Mouse (Mus musculus) mouse embryonic stem cell (cell line): ENCODE data around the gene Pvr.

ENCODE experiments used
- in situ Hi-C, 2 experiments: fragments of 300-500 bp; cut with MboI; formaldehyde crosslinking; loops; 1 replicate in 1 of 2; 3 replicates in 1 of 2; pipeline ENCODE4 v1.14.3; 2019 to 2020; ENCODE audit warnings: low sequenced_read_pairs in 2 of 2, low pct_unique_long_range_greater_than_20kb in 1 of 2, mixed read lengths in 1 of 2; ENCODE audit not compliant: unreplicated experiment in 1 of 2

Gene Pvr

DNA sequence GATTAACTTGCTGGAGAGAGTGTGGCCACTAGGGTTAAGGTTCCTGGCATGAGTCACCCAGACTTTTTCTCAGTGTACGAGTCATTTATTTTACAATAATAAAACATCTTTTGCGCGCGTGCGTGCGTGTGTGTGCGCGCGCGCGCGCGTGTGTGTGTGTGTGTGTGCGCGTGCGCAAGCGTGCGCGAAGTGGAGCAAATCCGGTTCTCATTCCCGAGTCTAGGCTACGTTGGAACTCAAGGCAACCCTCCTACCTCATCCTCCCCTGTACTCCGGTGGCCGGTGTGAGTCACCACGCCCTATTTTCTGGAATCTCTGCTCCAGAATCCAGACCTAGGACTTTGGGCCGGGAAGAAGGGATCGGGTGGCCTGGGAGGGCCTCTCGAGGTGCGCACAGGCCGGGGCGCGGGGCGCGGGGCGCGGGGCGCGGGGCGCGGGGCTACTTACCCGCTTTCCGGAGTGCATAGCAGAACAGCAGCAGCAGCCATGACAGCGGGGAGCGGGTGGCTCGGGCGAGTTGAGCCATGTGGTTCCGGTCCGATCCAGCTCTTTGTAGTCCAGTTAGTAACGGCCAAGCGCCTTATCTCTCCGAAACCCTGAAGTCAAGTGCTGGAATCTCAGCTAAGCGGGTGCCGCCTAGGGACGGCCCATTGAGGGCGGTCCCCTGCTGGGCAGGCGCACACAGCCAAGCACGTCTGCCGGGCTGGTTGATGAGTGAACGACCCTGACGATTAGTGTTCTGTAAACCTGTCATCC, at the start of gene Pvr:
TSS of gene Pvr (minus strand) at position 655 of the 756 bp plus-strand sequence.
- in situ Hi-C loops: no loop called here

DNA sequence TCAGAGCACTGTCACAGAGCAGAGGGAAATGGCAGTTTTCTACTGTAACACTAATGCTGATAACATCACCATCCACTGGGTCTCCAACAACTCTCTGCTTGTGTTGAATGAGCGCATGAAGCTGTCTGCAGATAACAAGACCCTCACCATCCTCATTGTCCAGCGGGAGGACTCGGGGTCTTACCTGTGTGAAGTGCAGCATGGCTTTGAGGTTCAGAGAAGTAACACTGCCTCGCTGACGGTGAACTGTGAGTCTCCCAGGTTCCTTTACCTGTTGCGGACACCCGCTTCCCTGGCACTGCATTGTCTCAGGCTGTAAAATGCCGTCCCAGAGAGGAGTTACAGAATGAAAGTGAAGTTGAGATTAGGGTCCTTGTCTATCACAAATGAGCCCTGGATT, 49.2 kb upstream of the Pvr start:
- in situ Hi-C loops: no loop called here

GRCm38 (mm10) chr7:19969541-19970090, 48.7 kb upstream of the Pvr start:
- in situ Hi-C loops: loop anchor here in 1 of 2 experiments (5.0 to 10.0 kb wide), 2 partner anchors 92 to 165 kb away; no protein-coding TSS in a partner anchor

- in situ Hi-C loops: loop anchor here in 1 of 2 experiments (5.0 to 10.0 kb wide), 2 partner anchors 92 to 164 kb away; no protein-coding TSS in a partner anchor
These were observed 48.1 kb upstream of the Pvr start for GRCm38 (mm10) chr7:19969106-19969505.

GRCm38 (mm10) chr7:19964985-19965579, 44.1 kb upstream of the Pvr start, which contains the start of gene Ceacam20:
Ceacam20 (plus strand) TSS chr7:19965412.
- in situ Hi-C loops: loop anchor here in 1 of 2 experiments (5.0 to 10.0 kb wide), 2 partner anchors 88 to 160 kb away; no protein-coding TSS in a partner anchor

DNA sequence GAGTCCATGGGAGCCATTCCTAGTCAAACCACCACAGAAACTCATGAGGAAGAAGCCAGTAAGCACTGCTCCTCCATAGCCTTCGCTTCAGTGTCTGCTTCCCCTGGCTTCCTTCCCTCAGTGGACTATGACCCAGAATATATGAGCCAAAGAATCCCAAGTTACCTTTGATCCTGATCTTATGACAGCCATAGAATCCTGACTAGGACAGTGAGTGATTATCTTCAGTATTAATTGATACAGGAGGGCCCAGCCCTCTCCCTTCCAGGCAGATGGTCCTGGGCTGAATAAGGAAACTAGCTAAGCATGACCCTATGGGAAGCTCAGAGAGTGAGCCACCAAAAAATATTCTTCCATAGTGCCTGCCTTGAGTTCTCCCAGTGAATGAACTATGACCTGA, 41.5 kb upstream of the Pvr start:
- in situ Hi-C loops: loop anchor here in 1 of 2 experiments (10.0 kb wide), 1 partner anchor 158 kb away; no protein-coding TSS in a partner anchor

GRCm38 (mm10) chr7:19956341-19956781, 35.4 kb upstream of the Pvr start:
- in situ Hi-C loops: loop anchor here in 1 of 2 experiments (5.0 kb wide), 1 partner anchor 44 kb away; no protein-coding TSS in a partner anchor

DNA sequence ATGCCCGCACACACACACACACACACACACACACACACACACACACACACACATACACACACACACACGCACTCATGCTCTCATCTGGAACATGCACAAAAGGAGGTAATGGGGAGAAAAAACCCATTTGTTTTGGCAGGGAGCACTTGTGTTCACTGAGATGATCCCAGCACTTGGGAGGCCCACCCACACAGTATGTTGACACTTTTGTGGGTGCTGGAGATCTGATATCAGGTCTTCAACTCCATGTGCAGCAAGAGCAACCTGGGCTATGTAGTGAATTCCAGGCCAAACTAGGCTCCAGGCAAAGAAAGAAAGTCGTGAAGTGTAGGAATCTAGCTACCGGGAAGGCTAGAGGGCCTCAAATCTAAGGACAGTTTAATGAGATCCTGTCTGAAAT, 34.9 kb upstream of the Pvr start:
- in situ Hi-C loops: loop anchor here in 1 of 2 experiments (5.0 kb wide), 1 partner anchor 44 kb away; no protein-coding TSS in a partner anchor

GRCm38 (mm10) chr7:19953054-19953453, 32.1 kb upstream of the Pvr start:
- in situ Hi-C loops: no loop called here

DNA sequence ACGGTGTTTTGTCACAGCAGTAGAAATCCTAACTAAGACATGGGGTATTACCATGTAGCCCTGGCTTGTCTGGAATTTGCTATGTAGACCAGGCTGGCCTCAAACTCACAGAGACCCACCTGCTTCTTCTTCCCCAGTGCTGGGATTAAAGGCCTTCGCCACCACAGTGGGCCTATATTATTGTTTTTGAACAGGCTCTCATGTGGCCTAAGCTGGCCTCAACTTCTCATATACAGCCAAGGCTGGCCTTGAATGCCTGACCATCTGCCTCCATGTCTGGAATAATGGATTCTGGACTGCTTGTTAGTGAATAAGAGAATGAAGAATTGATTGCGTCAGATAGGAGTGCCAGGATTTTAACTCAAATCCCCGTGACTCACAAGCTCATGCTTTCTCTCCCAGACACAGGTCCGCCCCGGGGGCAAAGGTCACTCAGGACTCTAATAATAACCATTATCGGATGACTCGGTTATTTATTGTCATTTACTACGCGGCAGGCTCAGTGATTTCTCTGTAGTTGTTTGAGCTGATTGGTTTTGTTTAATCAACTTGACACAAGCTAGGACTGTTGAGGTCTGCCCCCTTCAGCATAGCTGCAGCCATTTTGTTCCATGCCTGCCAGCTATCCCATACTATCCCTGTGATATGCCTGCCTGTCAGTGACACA, 31.5 kb upstream of the Pvr start:
- in situ Hi-C loops: no loop called here

DNA sequence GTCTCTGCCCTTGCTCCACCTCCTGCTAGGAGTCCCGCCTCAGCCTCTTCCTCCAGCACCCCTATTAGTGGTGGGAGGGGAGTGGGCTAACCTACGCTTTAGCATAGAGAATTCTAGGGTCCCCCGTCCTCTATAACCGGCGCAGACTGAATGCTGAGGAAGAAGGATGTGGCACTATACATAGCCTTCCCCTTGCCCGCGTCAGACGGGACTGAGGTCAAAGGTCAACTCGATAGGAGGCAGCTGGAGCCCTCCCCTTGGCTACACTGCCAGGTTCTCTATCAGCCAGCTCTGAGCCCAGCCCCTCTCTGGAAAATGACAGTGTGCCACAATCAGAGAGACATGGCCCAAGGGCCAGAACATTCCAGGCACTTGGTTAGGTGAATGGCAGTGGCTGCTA, 29.6 kb upstream of the Pvr start, which contains the start of gene Igsf23:
TSS of gene Igsf23 (minus strand) at position 168 of the 400 bp plus-strand sequence.
- in situ Hi-C loops: no loop called here

GRCm38 (mm10) chr7:19949996-19950395, 29.0 kb upstream of the Pvr start:
- in situ Hi-C loops: no loop called here

- in situ Hi-C loops: no loop called here
These were observed 28.0 kb upstream of the Pvr start for GRCm38 (mm10) chr7:19948956-19949355.

DNA sequence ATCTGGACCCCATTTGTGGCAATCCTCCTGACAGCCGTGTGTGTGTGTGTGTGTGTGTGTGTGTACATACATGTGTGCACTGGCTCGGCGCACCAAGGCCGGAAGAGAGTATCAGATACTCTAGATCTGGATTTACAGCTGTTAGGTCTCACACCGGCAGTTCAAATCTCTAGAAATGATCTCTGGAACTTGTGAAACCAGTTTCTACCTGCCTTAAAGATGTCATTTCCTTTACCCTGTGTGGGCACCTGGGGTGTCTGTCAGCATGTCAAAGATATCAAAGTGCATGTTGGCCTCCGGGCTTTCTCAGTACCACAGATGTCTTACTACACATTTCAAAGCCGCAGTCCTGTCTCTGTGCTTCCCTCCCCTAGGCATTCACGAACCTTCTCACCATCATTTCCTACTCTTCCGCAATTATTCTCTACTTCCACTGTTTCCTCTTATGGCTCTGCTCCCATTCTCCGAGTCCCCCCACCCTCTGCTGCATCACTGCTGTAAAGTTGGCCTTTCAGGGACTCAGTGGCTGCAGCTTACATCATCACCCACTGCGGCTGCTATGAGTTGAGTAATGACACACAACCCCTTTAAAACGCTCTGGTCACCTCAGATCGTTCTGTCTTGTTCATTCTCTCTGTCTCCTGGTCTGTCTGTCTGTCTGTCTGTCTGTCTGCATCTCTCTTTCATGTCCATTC, 25.0 kb upstream of the Pvr start:
- in situ Hi-C loops: no loop called here

DNA sequence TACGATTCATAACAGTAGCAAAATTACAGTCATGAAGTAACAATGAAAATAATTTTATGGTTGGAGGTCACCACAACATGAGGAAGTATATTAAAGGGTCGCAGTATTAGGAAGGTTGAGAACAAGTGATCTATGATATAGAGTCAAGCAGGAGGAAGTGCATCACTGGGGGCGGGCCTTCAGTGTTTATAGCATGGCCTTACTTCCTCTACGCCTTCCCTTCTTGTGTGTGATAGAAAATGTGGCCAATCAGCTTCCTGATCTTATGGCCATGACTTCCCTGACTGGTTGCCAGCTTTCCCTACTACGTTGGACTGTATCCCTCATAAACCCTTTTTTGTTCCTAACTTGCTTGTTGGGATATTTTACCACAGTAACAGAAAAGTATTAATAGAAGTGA, 24.2 kb upstream of the Pvr start:
- in situ Hi-C loops: no loop called here

GRCm38 (mm10) chr7:19944709-19945108, 23.7 kb upstream of the Pvr start:
- in situ Hi-C loops: no loop called here

GRCm38 (mm10) chr7:19940256-19940655, 19.3 kb upstream of the Pvr start:
- in situ Hi-C loops: no loop called here
